Mouse (Mus musculus) A20 (cell line): ENCODE measurements around the gene Car1.
"Not testable (repeated sequence)": the region's sequence is repeated elsewhere in the genome, so short reads cannot be mapped to it uniquely, and the experiment has no call there.

Source experiments
- DNase-seq: peaks from one replicate; pipeline ENCODE4 v3.0.0-alpha.2; 2011; ENCODE audit warnings: low read depth, low spot score

Gene Car1

GRCm38 (mm10) chr3:14783198-14783597 is 25.0 kb downstream of the Car1 start:
- not testable (repeated sequence) for DNase-seq

GRCm38 (mm10) chr3:14782365-14782764 is 25.8 kb downstream of the Car1 start:
- not testable (repeated sequence) for DNase-seq

GRCm38 (mm10) chr3:14780212-14780611 is 28.0 kb downstream of the Car1 start:
- DNase-seq, result no peak

- not testable (repeated sequence) for DNase-seq
Observed at GRCm38 (mm10) chr3:14776497-14777162, 31.5 kb downstream of the Car1 start.

GRCm38 (mm10) chr3:14774539-14774938 is 33.6 kb downstream of the Car1 start:
- not testable (repeated sequence) for DNase-seq

DNA sequence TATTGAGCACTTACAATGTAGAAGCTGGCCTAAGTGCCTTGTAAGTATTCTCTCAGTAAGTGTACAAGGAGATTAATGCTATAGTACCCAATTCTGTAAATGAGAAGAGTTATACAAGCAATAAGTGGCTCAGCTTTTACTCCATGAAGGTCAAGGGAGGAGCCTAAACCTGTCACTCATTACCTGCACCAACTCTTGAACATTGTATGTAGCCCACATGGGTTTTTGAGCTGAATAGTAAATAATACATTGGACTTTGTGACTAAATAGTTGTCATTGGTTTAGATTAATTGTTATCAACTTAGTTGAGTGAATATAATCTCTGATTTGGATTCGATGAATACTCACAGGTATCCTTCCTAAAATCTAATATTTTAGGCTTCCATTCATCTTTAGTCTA is 35.7 kb downstream of the Car1 start:
- DNase-seq, result not testable (repeated sequence)

GRCm38 (mm10) chr3:14764755-14765566 is 43.2 kb downstream of the Car1 start:
- peak; percentile 5 for DNase-seq

- no peak for DNase-seq
Observed at GRCm38 (mm10) chr3:14755716-14756115, 52.5 kb downstream of the Car1 start.

DNA sequence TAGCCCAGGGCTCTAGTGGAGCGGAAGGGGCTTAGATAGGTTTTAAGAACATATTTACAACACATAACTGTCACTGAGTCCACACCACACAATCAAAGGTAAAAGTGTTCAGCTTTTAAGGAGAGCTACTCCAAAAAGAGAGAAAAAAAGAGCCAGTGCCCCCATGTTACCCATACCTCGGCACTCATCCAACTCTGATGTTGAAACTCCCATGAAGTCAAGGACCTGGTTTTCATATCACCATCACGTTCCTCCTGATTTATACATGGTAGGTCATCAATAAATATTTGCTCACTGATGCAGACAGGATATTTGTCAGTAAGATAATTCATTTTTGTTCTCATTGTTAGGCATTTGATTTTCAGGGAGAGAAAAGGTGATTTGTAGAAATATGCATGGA is 62.1 kb downstream of the Car1 start:
- no peak for DNase-seq

DNA sequence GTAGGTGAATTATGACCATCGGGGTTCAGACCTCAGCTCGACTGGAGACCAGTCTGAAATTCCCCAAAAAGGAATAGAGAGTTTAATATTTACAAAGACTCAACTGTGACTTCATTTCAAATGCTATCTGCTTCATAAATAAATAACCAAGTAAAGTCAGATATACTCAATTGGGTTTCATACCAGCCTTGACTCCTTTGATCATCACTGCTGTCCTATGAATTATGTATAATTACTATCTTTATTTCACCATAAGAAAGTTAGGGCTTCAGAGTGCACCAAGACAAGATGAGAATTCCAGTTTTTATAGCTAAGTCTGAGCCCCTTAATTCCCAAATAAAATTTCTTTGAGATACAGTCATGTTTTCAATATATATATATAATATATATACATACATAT is 69.9 kb downstream of the Car1 start:
- DNase-seq, result no peak

DNA sequence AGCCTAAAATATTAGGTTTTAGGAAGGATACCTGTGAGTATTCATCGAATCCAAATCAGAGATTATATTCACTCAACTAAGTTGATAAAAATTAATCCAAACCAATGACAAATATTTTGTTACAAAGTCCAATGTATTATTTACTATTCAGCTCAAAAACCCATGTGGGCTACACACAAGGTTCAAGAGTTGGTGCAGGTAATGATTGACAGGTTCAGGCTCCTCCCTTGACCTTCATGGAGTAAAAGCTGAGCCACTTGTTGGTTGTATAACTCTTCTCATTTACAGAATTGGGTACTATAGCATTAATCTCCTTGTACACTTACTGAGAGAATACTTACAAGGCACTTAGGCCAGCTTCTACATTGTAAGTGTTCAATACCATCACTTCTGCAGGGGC is 80.7 kb downstream of the Car1 start:
- not testable (repeated sequence) for DNase-seq

DNA sequence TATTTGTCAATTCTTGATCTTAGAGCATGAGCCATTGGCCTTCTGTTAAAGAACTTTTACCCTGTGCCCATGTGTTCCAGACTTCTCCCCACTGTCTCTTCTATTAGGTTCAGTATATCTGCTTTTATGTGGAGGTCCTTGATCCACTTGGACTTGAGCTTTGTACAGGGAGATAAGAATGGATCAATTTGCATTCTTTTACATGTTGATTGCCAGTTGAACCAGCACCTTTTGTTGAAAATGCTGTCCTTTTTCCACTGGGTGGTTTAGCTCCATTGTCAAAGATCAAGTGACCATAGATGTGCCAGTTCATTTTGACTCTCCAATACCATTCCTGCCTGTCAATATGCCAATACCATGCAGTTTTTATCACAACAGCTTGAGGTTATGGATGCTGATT is 82.7 kb downstream of the Car1 start:
- DNase-seq, result not testable (repeated sequence)
